Mouse (Mus musculus) liver, adult 2 months (tissue): Measurements from ENCODE around the gene Klf7.

Source experiments
- CTCF ChIP-seq: fragments of 200-500 bp; IDR thresholded peaks from 2 replicates; pipeline ENCODE4 v1.5.1; 2011; ENCODE audit warnings: low read depth, low read length, control low read depth
- POLR2A ChIP-seq: fragments of 200-500 bp; IDR thresholded peaks from 2 replicates; pipeline ENCODE4 v1.6.1; 2011; ENCODE audit warnings: low read length, control low read depth; ENCODE audit not compliant: insufficient read depth; ENCODE audit errors: extremely low read depth

GRCm38 (mm10) chr1:64093018-64093417 is 29.1 kb downstream of the Klf7 start:
- TF ChIP-seq CTCF = no peak
- no peak for TF ChIP-seq POLR2A
